Mouse (Mus musculus): ENCODE data around the gene Iapp. TPM values are rescaled to one million over a fixed set of nuclear protein-coding genes. Genes with fewer than 3 reads are reported as not detected.
"Not testable (repeated sequence)": the region's sequence is repeated elsewhere in the genome, so short reads cannot be mapped to it uniquely, and the experiment has no call there.

Iapp gene
- total RNA-seq (2021) (not detected), polyA plus RNA-seq (2012; rRNA removed) (not detected in 2 replicates)
- long read RNA-seq, result 0 reads

DNA sequence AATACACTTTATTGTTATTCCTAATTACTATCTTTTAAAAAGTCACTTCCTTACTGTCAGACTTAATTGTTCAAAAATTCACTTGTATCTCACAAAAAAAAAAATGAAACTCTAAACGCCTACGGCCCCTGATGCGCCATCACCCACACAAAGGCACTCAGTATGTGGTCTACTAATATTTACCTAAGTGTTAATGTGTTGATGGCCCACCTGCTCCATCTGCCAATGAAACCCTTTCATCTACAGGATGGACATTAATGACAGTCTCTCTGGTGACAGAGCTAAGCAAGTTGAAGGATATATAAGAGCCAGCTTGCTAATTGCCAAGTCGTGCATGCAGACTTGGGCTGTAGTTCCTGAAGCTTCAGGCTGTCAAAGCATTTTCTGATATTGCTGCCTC lies at the start of gene Iapp:
Iapp (plus strand) TSS at position 326 of the 400 bp plus-strand sequence.
- Histone ChIP-seq H3K27me3 (ENCODE audit: control insufficient read depth, insufficient read depth, low read length) (no peaks in the 10 kb centered on the region), H3K9ac (ENCODE audit: low read depth, low read length) (no peak within 1 kb of the TSS), H3K27ac (no peak within 1 kb of the TSS), H3K79me2 (replicated peaks; ENCODE audit: control insufficient read depth, insufficient read depth, low read length) (no peaks in the 10 kb centered on the region), H3K36me3 (ENCODE audit: control insufficient read depth, insufficient read depth, low read length) (no peaks in the 10 kb centered on the region), H3K4me1 (ENCODE audit: control insufficient read depth, insufficient read depth, low read length) (no peaks in the 10 kb centered on the region), H3K4me3 (no peak within 1 kb of the TSS)
- 69% methylated on average over 4 of the region's 4 CpGs for WGBS
- DNase-seq, result no peak
- intact Hi-C loops (cut with DNase I), result no loop called here
- TF ChIP-seq POLR2A (IDR thresholded peaks at IDR 0.05; ENCODE audit: insufficient read depth, low read depth, low read length) (no peak), CTCF (IDR thresholded peaks at IDR 0.05) (no peak), EP300 (IDR thresholded peaks at IDR 0.05; ENCODE audit: insufficient read depth, low read depth, low read length) (no peak)

- H3K4me1 ChIP-seq (ENCODE audit: control insufficient read depth, insufficient read depth, low read length); DNase-seq; H3K9ac ChIP-seq (ENCODE audit: low read depth, low read length); H3K27ac ChIP-seq; intact Hi-C loops (cut with DNase I); H3K27me3 ChIP-seq (ENCODE audit: control insufficient read depth, insufficient read depth, low read length); H3K36me3 ChIP-seq (ENCODE audit: control insufficient read depth, insufficient read depth, low read length); H3K79me2 ChIP-seq (replicated peaks; ENCODE audit: control insufficient read depth, insufficient read depth, low read length); H3K4me3 ChIP-seq: not testable (repeated sequence)
- 90% methylated on average over 1 of the region's 1 CpGs for WGBS
These were observed 47.4 kb upstream of the Iapp start for GRCm38 (mm10) chr6:142250738-142251307.

DNA sequence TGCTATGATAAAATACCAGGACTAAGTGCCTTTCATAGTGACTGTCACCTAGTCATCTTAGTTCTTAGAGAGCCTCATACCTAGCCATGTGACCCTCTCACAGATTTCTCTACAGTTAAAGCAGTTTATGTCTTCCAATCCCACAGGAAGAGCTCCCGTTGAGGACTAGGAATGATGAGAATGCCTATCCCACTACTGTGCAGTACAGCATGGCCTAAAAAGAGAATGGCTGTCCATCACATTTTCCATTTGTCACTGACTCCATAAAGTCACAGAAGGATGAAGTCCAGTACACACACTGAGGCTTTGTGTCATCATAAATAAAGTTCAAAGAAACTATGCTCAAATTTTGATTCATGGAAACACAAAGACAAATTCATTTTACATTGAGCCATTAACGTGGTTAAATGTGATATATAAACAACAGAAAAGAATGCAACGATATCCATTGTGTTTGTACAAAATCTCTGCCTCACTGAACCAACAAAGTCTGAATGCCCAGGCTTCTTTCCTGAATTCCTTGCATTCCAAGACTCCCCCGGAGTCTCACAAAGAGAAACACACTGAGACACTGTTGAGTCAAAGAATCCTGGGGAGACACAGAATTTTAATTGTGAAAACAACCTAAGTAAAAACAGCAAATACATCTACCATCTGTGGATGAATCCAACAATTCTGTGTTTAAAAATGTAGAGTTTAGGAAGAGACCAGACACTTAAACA lies 22.3 kb upstream of the Iapp start:
- no peaks in the 10 kb centered on the region for H3K4me1 ChIP-seq (ENCODE audit: control insufficient read depth, insufficient read depth, low read length)
- no peaks in the 10 kb centered on the region for H3K27me3 ChIP-seq (ENCODE audit: control insufficient read depth, insufficient read depth, low read length)
- TF ChIP-seq CTCF (IDR thresholded peaks at IDR 0.05) (no peak), POLR2A (IDR thresholded peaks at IDR 0.05; ENCODE audit: insufficient read depth, low read depth, low read length) (no peak), EP300 (IDR thresholded peaks at IDR 0.05; ENCODE audit: insufficient read depth, low read depth, low read length) (no peak)
- 19% methylated on average over 4 of the region's 4 CpGs for WGBS
- no peaks in the 10 kb centered on the region for H3K79me2 ChIP-seq (replicated peaks; ENCODE audit: control insufficient read depth, insufficient read depth, low read length)
- H3K4me3 ChIP-seq, result no peak overlapping the region
- H3K36me3 ChIP-seq (ENCODE audit: control insufficient read depth, insufficient read depth, low read length), result no peaks in the 10 kb centered on the region
- no peak overlapping the region for H3K9ac ChIP-seq (ENCODE audit: low read depth, low read length)
- H3K27ac ChIP-seq, result no peak overlapping the region
- intact Hi-C loops (cut with DNase I), result no loop called here
- no peak for DNase-seq

DNA sequence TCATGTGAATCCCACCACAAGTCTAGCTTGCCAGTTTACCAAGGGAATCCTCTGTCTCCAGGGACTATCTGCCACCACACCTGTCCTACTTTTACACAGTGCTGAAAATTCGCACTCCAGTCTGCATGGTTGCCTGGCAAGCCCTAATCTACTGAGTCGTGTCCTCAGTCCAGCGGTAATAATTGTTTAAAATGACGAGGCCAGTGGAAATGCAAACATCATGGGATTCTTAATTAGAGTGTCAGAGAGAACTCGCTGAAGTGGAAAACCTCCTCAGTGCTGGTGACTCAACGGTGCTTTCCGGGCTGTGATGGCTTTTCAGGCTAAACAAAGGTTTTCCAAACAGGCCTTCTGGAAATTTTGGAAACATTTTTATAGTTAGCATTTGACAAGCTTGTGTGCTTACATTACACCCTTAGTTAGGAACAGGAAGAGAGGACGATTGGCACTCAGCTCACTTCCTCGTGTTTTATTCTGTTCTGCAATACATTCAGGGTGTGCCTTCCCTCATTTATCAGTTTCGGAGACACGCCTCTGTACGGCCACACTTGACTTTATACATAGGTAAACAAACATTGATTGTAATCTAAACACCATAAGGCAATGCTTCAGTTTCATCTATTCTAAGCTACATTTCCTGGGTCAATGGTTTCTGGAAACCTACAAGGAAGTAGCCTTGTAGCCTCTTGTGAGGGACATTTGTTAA lies 8.7 kb upstream of the Iapp start:
- Histone ChIP-seq H3K36me3 (ENCODE audit: control insufficient read depth, insufficient read depth, low read length) (no peaks in the 10 kb centered on the region), H3K27ac (no peak overlapping the region), H3K27me3 (ENCODE audit: control insufficient read depth, insufficient read depth, low read length) (no peaks in the 10 kb centered on the region), H3K79me2 (replicated peaks; ENCODE audit: control insufficient read depth, insufficient read depth, low read length) (no peaks in the 10 kb centered on the region), H3K4me3 (no peak overlapping the region), H3K9ac (ENCODE audit: low read depth, low read length) (no peak overlapping the region), H3K4me1 (ENCODE audit: control insufficient read depth, insufficient read depth, low read length) (no peaks in the 10 kb centered on the region)
- DNase-seq, result no peak
- intact Hi-C loops (cut with DNase I), result no loop called here
- WGBS, result 66% methylated on average over 12 of the region's 12 CpGs
- TF ChIP-seq EP300 (IDR thresholded peaks at IDR 0.05; ENCODE audit: insufficient read depth, low read depth, low read length) (no peak), POLR2A (IDR thresholded peaks at IDR 0.05; ENCODE audit: insufficient read depth, low read depth, low read length) (no peak), CTCF (IDR thresholded peaks at IDR 0.05) (no peak)

DNA sequence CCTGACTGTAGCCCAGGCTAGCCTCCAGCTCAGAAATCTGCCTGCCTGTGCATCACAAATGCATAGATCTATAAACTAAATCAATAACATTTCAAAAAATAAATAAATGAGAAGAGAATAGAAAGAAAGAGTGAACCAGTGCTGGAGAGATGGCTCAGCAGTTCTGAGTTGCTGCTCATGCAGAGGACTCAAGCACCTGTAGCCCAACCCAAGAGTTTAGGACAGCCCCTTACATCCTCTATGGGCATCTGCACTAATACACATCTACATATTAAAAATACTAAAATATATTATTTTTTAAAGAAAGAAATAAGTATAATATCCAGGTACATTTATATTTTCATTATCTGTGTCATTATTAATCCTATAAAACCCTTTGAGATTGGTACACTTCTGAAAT lies 6.9 kb downstream of the Iapp start:
- Histone ChIP-seq H3K9ac (ENCODE audit: low read depth, low read length) (no peak overlapping the region), H3K4me3 (no peak overlapping the region), H3K4me1 (ENCODE audit: control insufficient read depth, insufficient read depth, low read length) (no peaks in the 10 kb centered on the region), H3K79me2 (replicated peaks; ENCODE audit: control insufficient read depth, insufficient read depth, low read length) (no peaks in the 10 kb centered on the region), H3K27me3 (ENCODE audit: control insufficient read depth, insufficient read depth, low read length) (no peaks in the 10 kb centered on the region), H3K27ac (no peak overlapping the region), H3K36me3 (ENCODE audit: control insufficient read depth, insufficient read depth, low read length) (no peaks in the 10 kb centered on the region)
- intact Hi-C loops (cut with DNase I), result no loop called here
- TF ChIP-seq CTCF (IDR thresholded peaks at IDR 0.05) (no peak), EP300 (IDR thresholded peaks at IDR 0.05; ENCODE audit: insufficient read depth, low read depth, low read length) (no peak), POLR2A (IDR thresholded peaks at IDR 0.05; ENCODE audit: insufficient read depth, low read depth, low read length) (no peak)
- no peak for DNase-seq

DNA sequence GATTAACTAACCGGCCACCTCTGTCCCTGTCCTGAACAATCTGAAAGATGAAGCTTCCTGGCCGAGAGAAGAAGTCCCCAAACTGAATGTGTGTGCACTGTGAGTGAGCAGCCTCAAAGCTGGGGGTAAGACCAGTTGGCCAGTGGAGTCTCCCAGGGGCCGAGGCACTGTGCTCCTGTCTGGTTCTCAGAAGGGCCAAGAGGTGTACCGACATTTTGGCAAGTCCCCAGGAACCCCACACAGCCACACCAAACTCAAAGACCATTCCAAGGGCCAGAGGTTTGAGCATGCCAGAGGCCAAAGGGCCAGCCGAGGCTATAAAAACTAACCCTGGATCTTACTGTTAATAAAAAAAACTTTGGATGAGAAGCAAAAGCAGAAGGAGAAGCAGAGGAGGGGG lies 16.1 kb downstream of the Iapp start:
- DNase-seq, result no peak
- H3K4me1 ChIP-seq (ENCODE audit: control insufficient read depth, insufficient read depth, low read length), result no peaks in the 10 kb centered on the region
- no peaks in the 10 kb centered on the region for H3K79me2 ChIP-seq (replicated peaks; ENCODE audit: control insufficient read depth, insufficient read depth, low read length)
- no peak overlapping the region for H3K9ac ChIP-seq (ENCODE audit: low read depth, low read length)
- no peak overlapping the region for H3K27ac ChIP-seq
- no peak for TF ChIP-seq CTCF (IDR thresholded peaks at IDR 0.05)
- TF ChIP-seq POLR2A (IDR thresholded peaks at IDR 0.05; ENCODE audit: insufficient read depth, low read depth, low read length), result no peak
- TF ChIP-seq EP300 (IDR thresholded peaks at IDR 0.05; ENCODE audit: insufficient read depth, low read depth, low read length), result no peak
- 71% methylated on average over 5 of the region's 5 CpGs for WGBS
- intact Hi-C loops (cut with DNase I), result no loop called here
- H3K4me3 ChIP-seq, result no peak overlapping the region
- no peaks in the 10 kb centered on the region for H3K27me3 ChIP-seq (ENCODE audit: control insufficient read depth, insufficient read depth, low read length)
- H3K36me3 ChIP-seq (ENCODE audit: control insufficient read depth, insufficient read depth, low read length), result no peaks in the 10 kb centered on the region
